Mouse (Mus musculus) forebrain, postnatal 0 days (tissue): ENCODE measurements at regions not wholly inside any gene's neighbourhood (a gene's known extent, or its start where the extent isn't known, plus 50 kb on each side); places are given as distances from the start of the nearest gene placed in this dataset.

Source experiments
- ATAC-seq: fragments of 200-750 bp; cut with Nextera tagmentation; 2 replicates; pipeline ENCODE4 v1.8.0; 2017; ENCODE audit warnings: mild to moderate bottlenecking, moderate library complexity
- DNase-seq: peaks from one replicate; pipeline ENCODE4 v3.0.0-alpha.2; 2015
- H3K27ac ChIP-seq: fragments of 300-500 bp; sonication (generic); 2 replicates; pipeline ENCODE4 v1.5.1; 2014; ENCODE audit warnings: low read depth, mild to moderate bottlenecking, antibody characterized with exemption, low read length, moderate library complexity, mixed read lengths
- H3K27me3 ChIP-seq: fragments of 300-500 bp; sonication (generic); 2 replicates; pipeline ENCODE4 v1.6.1; 2014; ENCODE audit warnings: mild to moderate bottlenecking, low read length, mixed read lengths; ENCODE audit not compliant: insufficient read depth
- H3K36me3 ChIP-seq: fragments of 300-500 bp; sonication (generic); 2 replicates; pipeline ENCODE4 v1.6.1; 2014; ENCODE audit warnings: mild to moderate bottlenecking, moderate library complexity; ENCODE audit not compliant: insufficient read depth
- H3K4me1 ChIP-seq: fragments of 300-500 bp; sonication (generic); 2 replicates; pipeline ENCODE4 v1.6.1; 2014; ENCODE audit warnings: antibody characterized with exemption; ENCODE audit not compliant: insufficient read depth
- H3K4me2 ChIP-seq: fragments of 300-500 bp; sonication (generic); 2 replicates; pipeline ENCODE4 v1.6.1; 2014; ENCODE audit warnings: low read depth, mild to moderate bottlenecking, moderate library complexity
- H3K4me3 ChIP-seq: fragments of 300-500 bp; sonication (generic); 2 replicates; pipeline ENCODE4 v1.5.1; 2014; ENCODE audit warnings: low read depth, low read length, mixed read lengths
- H3K9ac ChIP-seq: fragments of 300-500 bp; sonication (generic); 2 replicates; pipeline ENCODE4 v1.6.1; 2014; ENCODE audit warnings: mild to moderate bottlenecking
- H3K9me3 ChIP-seq: fragments of 300-500 bp; sonication (generic); 2 replicates; pipeline ENCODE4 v1.6.1; 2016; ENCODE audit warnings: low read length
- CTCF ChIP-seq: sonication (generic); IDR thresholded peaks from 2 replicates; pipeline ENCODE4 v1.5.1; 2016; ENCODE audit warnings: antibody characterized with exemption, control low read depth, low read depth
- WGBS: fragments of 180-500 bp; shearing (Covaris S2); extraction: QIAGEN DNeasy Blood & Tissue Kit; methylation state at CpG from one replicate; pipeline ENCODE4 v1.1.7; 2014; 5-methylcytosine and 5-hydroxymethylcytosine counted together

DNA sequence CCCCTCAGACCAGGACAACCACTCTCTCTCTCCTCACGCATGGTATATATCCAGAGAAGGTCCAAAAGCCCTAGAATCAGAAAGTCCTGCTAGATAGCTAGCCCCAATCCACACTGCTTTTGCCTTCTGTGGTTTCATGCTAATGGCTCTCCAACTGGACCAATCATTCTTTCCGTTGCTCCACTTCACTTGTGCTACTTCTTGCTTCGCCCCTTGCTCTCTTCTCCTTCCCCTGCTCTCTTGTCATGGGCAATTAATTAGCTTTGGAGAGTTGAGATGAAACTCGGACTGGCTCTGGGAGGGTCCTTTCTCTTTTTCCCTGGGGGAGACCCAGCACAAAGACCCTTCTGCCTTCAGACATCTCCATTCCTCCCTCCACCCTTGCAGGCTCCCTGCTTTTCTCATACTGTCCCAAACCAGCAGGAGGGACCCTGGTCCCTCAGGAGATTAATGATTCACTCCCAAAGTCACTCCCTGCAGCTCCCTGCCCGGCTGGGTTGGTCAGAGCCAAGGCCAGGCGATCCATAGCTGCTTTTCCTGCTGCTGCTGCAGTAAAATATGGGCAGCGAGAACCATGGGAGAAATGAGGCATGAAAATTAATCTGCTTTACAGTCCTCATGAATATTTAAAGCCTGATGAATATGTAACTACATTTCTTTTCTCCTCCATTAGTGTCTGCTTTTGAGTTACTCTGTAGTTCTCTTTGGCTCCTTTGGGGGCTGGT, 113.7 kb upstream of the Thy1 start:
- WGBS = 19% methylated on average over 7 of the region's 7 CpGs
- H3K27me3 ChIP-seq = no peaks in the 10 kb centered on the region

DNA sequence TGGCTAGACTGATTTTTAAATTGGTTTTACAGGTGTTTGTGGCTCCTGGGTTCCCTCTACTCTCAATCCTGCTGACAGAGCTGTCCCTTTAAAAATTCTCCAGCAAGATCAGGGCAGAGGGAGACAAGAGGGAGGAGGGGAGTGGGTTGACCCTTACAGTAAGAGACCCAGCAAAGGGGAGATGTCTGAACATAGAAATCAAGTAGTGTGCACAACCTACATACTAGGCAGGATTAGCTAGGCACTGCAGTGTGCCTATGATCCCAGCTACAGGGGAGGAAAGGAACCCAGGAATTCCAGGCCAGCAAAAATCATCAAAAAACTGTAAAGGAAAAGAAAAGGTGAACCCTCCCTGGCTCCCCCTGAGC, 113.2 kb upstream of the Thy1 start:
- no peaks in the 10 kb centered on the region for H3K27me3 ChIP-seq
- no peak for ATAC-seq
- TF ChIP-seq CTCF = no peak
- no peak overlapping the region for H3K4me2 ChIP-seq
- H3K9me3 ChIP-seq = no peaks in the 10 kb centered on the region
- H3K4me1 ChIP-seq = peaks cover 25% of the 10 kb centered on the region
- DNase-seq = no peak
- H3K27ac ChIP-seq = peak overlapping the region; percentile 66; the same call in 1 of the 2 replicates
- no peak overlapping the region for H3K4me3 ChIP-seq
- no peaks in the 10 kb centered on the region for H3K36me3 ChIP-seq
- no peak overlapping the region for H3K9ac ChIP-seq

More for the DNA sequence above, 113.7 kb upstream of the Thy1 start:
- peak; percentile 44 for DNase-seq
- peak overlapping the region; percentile 32; the same call in 1 of the 2 replicates for H3K9ac ChIP-seq
- H3K27ac ChIP-seq = peak overlapping the region; percentile 85
- peaks cover 24% of the 10 kb centered on the region for H3K4me1 ChIP-seq
- peak overlapping the region; percentile 15; the same call in 1 of the 2 replicates for H3K4me2 ChIP-seq
- H3K9me3 ChIP-seq = no peaks in the 10 kb centered on the region
- H3K36me3 ChIP-seq = no peaks in the 10 kb centered on the region
- no peak overlapping the region for H3K4me3 ChIP-seq
- ATAC-seq = peak; percentile 74
- TF ChIP-seq CTCF = no peak

- Histone ChIP-seq H3K9me3 (no peaks in the 10 kb centered on the region), H3K27me3 (no peaks in the 10 kb centered on the region), H3K36me3 (no peaks in the 10 kb centered on the region), H3K4me2 (no peak overlapping the region), H3K4me1 (peaks cover 25% of the 10 kb centered on the region), H3K27ac (peak overlapping the region; percentile 66; the same call in 1 of the 2 replicates), H3K9ac (no peak overlapping the region), H3K4me3 (no peak overlapping the region)
- ATAC-seq (no peak), DNase-seq (no peak)
- 34% methylated on average over 3 of the region's 3 CpGs for WGBS
- TF ChIP-seq CTCF = no peak
Observed at GRCm38 (mm10) chr9:43930476-43930875, 112.7 kb upstream of the Thy1 start.

DNA sequence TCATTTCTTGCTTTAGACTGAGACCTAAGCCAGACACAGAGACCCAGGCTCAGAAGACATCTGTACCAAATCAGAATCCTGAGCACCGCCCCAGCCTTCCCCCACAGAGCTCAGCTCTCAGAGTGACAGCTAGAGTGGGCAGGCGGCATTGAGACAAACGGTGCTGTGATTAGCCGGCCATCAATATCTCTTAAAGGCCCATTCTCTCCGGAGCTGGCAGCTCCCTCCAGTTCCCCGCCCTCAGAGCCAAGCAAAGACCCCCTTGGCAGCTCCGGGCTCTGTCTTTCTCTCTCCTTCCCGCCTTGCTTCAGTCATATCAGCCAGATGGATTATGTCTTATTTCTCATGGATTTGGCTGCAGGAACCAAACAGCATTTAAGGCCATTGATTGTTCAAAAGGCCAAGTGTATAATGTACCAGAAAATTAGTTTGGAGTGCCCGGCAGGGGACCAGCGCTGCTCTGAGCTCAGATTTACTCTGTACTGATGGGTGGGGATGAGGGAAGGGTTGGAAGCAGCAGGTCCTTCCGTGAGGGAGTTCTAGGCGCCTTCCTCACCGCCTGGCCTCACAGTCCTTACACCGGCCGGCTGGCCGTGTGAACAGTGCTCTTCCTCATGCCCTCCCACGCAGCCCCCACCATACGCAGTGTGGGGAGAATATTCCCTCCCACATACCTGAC, 109.0 kb upstream of the Thy1 start:
- DNase-seq (peak; percentile 63), ATAC-seq (peak; percentile 67)
- no peak; the same call in 1 of the 2 replicates for TF ChIP-seq CTCF
- Histone ChIP-seq H3K4me1 (peaks cover 24% of the 10 kb centered on the region), H3K27ac (peak overlapping the region; percentile 23; the same call in 1 of the 2 replicates), H3K9me3 (no peaks in the 10 kb centered on the region), H3K4me3 (no peak overlapping the region), H3K36me3 (no peaks in the 10 kb centered on the region), H3K4me2 (no peak overlapping the region; the same call in 1 of the 2 replicates), H3K27me3 (no peaks in the 10 kb centered on the region), H3K9ac (no peak overlapping the region)
- whole genome bisulfite sequencing = 11% methylated on average over 18 of the region's 18 CpGs

- Histone ChIP-seq H3K27me3 (no peaks in the 10 kb centered on the region), H3K9ac (no peak overlapping the region), H3K9me3 (no peaks in the 10 kb centered on the region), H3K4me3 (no peak overlapping the region), H3K4me2 (no peak overlapping the region), H3K36me3 (no peaks in the 10 kb centered on the region), H3K4me1 (peaks cover 18% of the 10 kb centered on the region), H3K27ac (no peak overlapping the region)
- ATAC-seq (no peak), DNase-seq (no peak)
- TF ChIP-seq CTCF = no peak
- 16% methylated on average over 5 of the region's 5 CpGs for WGBS
Observed at GRCm38 (mm10) chr9:43934691-43935064, 108.5 kb upstream of the Thy1 start.

DNA sequence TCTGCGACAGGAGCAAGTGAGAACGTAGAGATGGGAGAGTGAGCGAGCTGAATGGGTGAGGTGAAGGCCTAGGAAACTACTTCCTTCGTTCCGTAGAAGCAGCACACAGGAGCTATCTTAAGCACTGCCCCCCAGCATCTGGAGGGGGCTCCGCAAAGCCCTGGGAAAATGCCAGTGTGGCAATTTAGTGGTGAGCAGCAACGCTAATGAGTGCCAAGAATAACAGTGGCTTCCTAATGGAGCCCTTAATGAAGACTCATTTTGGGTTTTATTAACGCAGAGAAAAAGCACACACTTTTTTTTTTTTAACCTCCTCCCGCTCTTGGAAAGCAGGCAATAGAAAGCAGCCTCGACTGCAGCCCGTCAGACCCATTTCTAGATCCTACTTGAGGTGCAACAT, 103.8 kb upstream of the Thy1 start:
- H3K4me3 ChIP-seq = no peak overlapping the region
- H3K27ac ChIP-seq = no peak overlapping the region
- ATAC-seq = no peak
- no peak for TF ChIP-seq CTCF
- H3K4me1 ChIP-seq = peaks cover 3% of the 10 kb centered on the region; the same call in 1 of the 2 replicates
- 0 out of 2 replicates have a peak, but pooled peaks cover 4% of the 10 kb centered on the region for H3K27me3 ChIP-seq
- 19% methylated on average over 11 of the region's 11 CpGs for WGBS
- no peaks in the 10 kb centered on the region for H3K36me3 ChIP-seq
- no peaks in the 10 kb centered on the region for H3K9me3 ChIP-seq
- H3K4me2 ChIP-seq = no peak overlapping the region
- no peak for DNase-seq
- H3K9ac ChIP-seq = no peak overlapping the region

DNA sequence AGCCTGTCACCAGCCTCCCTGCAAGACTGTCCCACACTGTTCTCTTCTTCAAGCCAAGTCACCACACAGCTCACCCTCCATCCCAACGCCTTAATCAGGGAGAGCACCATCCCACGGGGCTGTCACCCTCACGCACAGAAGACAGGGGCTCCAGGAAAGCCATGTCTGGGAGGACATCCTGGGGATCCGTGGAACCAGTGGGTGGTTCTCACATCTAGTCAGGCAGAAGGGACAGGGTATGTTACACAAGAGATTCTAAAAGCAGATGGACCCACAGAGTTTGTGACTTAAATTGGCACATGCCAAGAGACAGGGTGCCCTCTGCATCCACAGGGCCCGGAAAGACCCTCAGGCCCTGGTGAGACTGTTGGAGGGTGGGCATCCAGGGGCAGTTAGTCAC, 101.0 kb upstream of the Thy1 start:
- no peak for ATAC-seq
- 86% methylated on average over 5 of the region's 5 CpGs for WGBS
- H3K9me3 ChIP-seq = no peaks in the 10 kb centered on the region
- H3K4me1 ChIP-seq = no peaks in the 10 kb centered on the region
- H3K9ac ChIP-seq = no peak overlapping the region
- 0 out of 2 replicates have a peak, but pooled peaks cover 4% of the 10 kb centered on the region for H3K27me3 ChIP-seq
- H3K4me3 ChIP-seq = no peak overlapping the region
- no peaks in the 10 kb centered on the region for H3K36me3 ChIP-seq
- no peak overlapping the region for H3K4me2 ChIP-seq
- TF ChIP-seq CTCF = no peak
- H3K27ac ChIP-seq = no peak overlapping the region
- no peak for DNase-seq
